Mouse (Mus musculus) testis, adult 2 months (tissue): ENCODE measurements around the gene Nek2.

Experiments
- CTCF ChIP-seq: fragments of 200-500 bp; IDR thresholded peaks from 2 replicates; pipeline ENCODE4 v1.5.1; 2012; ENCODE audit warnings: low read depth, mild to moderate bottlenecking, inconsistent platforms, low read length, moderate library complexity; ENCODE audit not compliant: control insufficient read depth, insufficient read depth, insufficient replicate concordance
- POLR2A ChIP-seq: fragments of 200-500 bp; IDR thresholded peaks from 2 replicates; pipeline ENCODE4 v1.6.1; 2012; ENCODE audit warnings: low read depth, mild to moderate bottlenecking, inconsistent platforms, low read length, moderate library complexity; ENCODE audit not compliant: control insufficient read depth

DNA sequence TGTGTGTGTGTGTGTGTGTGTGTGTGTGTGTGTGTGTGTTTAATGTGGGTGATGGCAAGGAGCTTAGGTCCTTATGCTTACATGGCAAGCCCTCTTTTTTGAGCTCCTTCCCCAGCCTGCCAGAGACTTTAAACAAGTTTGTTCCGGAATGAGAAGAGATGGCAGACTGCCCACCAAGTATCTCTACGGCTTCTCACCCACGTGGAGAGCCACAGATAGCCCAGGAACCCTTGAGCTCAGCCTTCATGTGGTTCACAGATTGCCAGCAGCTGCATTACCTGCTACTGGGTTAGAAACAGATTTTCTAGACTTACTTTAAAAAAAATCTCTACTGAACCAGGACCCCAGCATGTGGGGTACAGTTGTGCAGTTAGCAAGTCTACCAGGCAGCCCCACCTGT is 38.6 kb downstream of the Nek2 start:
- TF ChIP-seq CTCF: no peak
- TF ChIP-seq POLR2A: no peak
